Mouse (Mus musculus) brain, embryonic 14.5 days (tissue): ENCODE data around the gene Plekha6.

ENCODE experiments used
- CTCF ChIP-seq: fragments of 200-500 bp; IDR thresholded peaks from 2 replicates; pipeline ENCODE4 v1.5.1; 2012; ENCODE audit warnings: inconsistent platforms, mild to moderate bottlenecking, moderate library complexity, borderline replicate concordance; ENCODE audit not compliant: insufficient read depth, insufficient read length; ENCODE audit errors: extremely low read depth
- POLR2A ChIP-seq: fragments of 200-500 bp; IDR thresholded peaks from 2 replicates; pipeline ENCODE4 v1.6.1; 2012; ENCODE audit warnings: mild to moderate bottlenecking, inconsistent platforms, borderline replicate concordance; ENCODE audit not compliant: poor library complexity, insufficient read depth, insufficient read length, severe bottlenecking; ENCODE audit errors: extremely low read depth

GRCm38 (mm10) chr1:133164591-133165011, 591 bp downstream of the Plekha6 start:
- TF ChIP-seq CTCF (no peak), POLR2A (no peak)
